Mouse (Mus musculus) stomach, postnatal 0 days (tissue): ENCODE measurements at regions not wholly inside any gene's neighbourhood (a gene's known extent, or its start where the extent isn't known, plus 50 kb on each side); places are given as distances from the start of the nearest gene placed in this dataset. TPM values are rescaled to one million over a fixed set of nuclear protein-coding genes. Genes with fewer than 3 reads are reported as not detected.

ENCODE experiments used
- ATAC-seq: fragments of 200-750 bp; cut with Nextera tagmentation; 2 replicates; pipeline ENCODE4 v1.8.0; 2017; ENCODE audit not compliant: low FRiP score, low TSS enrichment
- DNase-seq: peaks from one replicate; pipeline ENCODE4 v3.0.0-alpha.2; 2016; ENCODE audit warnings: low spot score
- H3K27ac ChIP-seq: fragments of 300-500 bp; sonication (generic); replicated peaks from 2 replicates; pipeline ENCODE4 v1.5.1; 2014; ENCODE audit warnings: mild to moderate bottlenecking, control low read depth
- H3K27me3 ChIP-seq: fragments of 300-500 bp; sonication (generic); 2 replicates; pipeline ENCODE4 v1.6.1; 2014; ENCODE audit warnings: low read length; ENCODE audit not compliant: control insufficient read depth, insufficient read depth
- H3K36me3 ChIP-seq: fragments of 300-500 bp; sonication (generic); 2 replicates; pipeline ENCODE4 v1.6.1; 2014; ENCODE audit warnings: low read length, mixed read lengths; ENCODE audit not compliant: control insufficient read depth, insufficient read depth
- H3K4me1 ChIP-seq: fragments of 300-500 bp; sonication (generic); replicated peaks from 2 replicates; pipeline ENCODE4 v1.6.1; 2014; ENCODE audit warnings: antibody characterized with exemption; ENCODE audit not compliant: control insufficient read depth, insufficient read depth
- H3K4me2 ChIP-seq: fragments of 300-500 bp; sonication (generic); replicated peaks from 2 replicates; pipeline ENCODE4 v1.6.1; 2014; ENCODE audit warnings: low read depth, mild to moderate bottlenecking, control low read depth, moderate library complexity
- H3K4me3 ChIP-seq: fragments of 300-500 bp; sonication (generic); 2 replicates; pipeline ENCODE4 v1.5.1; 2014; ENCODE audit warnings: low read depth, low read length, control low read depth
- H3K9ac ChIP-seq: fragments of 300-500 bp; sonication (generic); 2 replicates; pipeline ENCODE4 v1.6.1; 2014; ENCODE audit warnings: mild to moderate bottlenecking, low read length, control low read depth, mixed read lengths
- H3K9me3 ChIP-seq: fragments of 300-500 bp; sonication (generic); 2 replicates; pipeline ENCODE4 v1.6.1; 2016; ENCODE audit warnings: low read length; ENCODE audit not compliant: control insufficient read depth
- CTCF ChIP-seq: IDR thresholded peaks from 2 replicates; pipeline ENCODE4 v1.5.1; 2016; ENCODE audit warnings: antibody characterized with exemption, low read depth, mild to moderate bottlenecking, moderate library complexity
- EP300 ChIP-seq: optimal IDR thresholded peaks from 2 replicates; pipeline ENCODE3; 2016; ENCODE audit warnings: antibody characterized with exemption
- WGBS: fragments of 180-500 bp; shearing (Covaris S2); extraction: QIAGEN DNeasy Blood & Tissue Kit; methylation state at CpG from one replicate; pipeline ENCODE4 v1.1.7; 2014; 5-methylcytosine and 5-hydroxymethylcytosine counted together
- microRNA-seq: library from miRNA; unstranded; fragments of <30 nt; microRNA quantifications from one replicate; pipeline ENCODE4, GENCODE M21; 2016

DNA sequence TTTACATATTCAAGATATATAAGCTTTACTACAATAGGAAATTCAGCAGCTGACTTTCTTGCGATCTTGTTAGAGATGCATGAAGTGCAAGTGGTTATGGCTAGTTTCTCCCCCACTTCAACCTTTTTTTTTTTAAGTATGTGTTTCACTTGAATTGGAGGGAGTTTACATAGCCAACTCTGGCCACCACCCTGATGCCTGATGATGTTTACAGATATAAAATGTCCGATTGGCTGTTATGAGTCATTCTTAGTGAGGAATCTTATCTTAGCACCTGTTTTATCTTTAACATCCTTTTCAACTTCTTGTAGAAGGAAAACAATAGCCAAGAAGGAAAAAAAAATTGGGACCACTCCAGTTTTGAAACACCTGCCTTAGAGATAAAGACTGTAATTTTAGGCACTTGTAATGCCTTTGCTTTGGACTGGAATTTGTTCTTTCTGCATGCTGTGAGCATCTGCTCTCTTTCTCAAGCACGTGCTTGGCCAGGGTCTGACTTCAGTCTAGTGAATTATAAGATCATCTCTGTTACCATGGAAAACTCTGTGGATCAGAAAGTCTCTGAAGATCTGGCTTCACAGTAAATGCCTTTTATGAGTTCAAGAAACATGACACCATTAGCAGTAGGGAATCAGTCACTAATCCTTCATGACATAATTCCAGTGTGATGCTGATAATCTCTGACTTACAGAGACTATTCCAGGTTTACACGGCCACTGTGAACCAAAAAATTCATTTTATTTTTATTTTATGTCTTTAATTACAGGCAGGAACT, 92.7 kb upstream of the Meox2 start:
- 50% methylated on average over 4 of the region's 4 CpGs for WGBS

DNA sequence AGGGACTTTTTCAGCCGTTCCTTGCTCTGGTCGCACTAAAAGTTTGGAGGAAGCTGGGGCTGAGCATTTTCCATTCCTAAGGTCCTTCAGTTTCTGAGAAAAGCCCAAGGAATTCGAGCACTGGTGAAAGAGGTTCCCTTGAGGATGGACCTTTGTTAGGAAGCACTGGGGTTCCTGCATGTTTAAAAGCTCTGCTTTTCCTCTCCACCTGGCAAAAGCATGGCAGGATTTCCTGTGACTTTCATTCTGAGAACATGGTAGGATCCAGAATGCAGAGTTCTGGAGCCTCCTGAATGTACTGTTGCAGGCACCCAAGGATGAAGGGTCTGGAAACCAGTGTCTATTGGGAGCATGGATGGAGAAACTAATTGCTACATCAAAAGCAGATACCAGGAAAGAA, 61.1 kb upstream of the Meox2 start:
- H3K4me2 ChIP-seq, result no peak overlapping the region
- ATAC-seq (no peak), DNase-seq (no peak)
- no peaks in the 10 kb centered on the region for H3K36me3 ChIP-seq
- no peak overlapping the region for H3K27ac ChIP-seq
- H3K4me3 ChIP-seq, result no peak overlapping the region
- no peaks in the 10 kb centered on the region for H3K9me3 ChIP-seq
- no peaks in the 10 kb centered on the region for H3K27me3 ChIP-seq
- no peaks in the 10 kb centered on the region for H3K4me1 ChIP-seq
- H3K9ac ChIP-seq, result no peak overlapping the region
- WGBS, result 72% methylated on average over 3 of the region's 3 CpGs
- TF ChIP-seq CTCF, result no peak
- no peak for TF ChIP-seq EP300

More for the DNA sequence above, 92.7 kb upstream of the Meox2 start:
- Histone ChIP-seq H3K4me2 (no peak overlapping the region), H3K36me3 (no peaks in the 10 kb centered on the region), H3K4me1 (no peaks in the 10 kb centered on the region), H3K4me3 (no peak overlapping the region), H3K27me3 (no peaks in the 10 kb centered on the region), H3K9me3 (no peaks in the 10 kb centered on the region), H3K9ac (no peak overlapping the region), H3K27ac (no peak overlapping the region)
- ATAC-seq, result no peak
- TF ChIP-seq CTCF (no peak), EP300 (no peak)
- no peak for DNase-seq

DNA sequence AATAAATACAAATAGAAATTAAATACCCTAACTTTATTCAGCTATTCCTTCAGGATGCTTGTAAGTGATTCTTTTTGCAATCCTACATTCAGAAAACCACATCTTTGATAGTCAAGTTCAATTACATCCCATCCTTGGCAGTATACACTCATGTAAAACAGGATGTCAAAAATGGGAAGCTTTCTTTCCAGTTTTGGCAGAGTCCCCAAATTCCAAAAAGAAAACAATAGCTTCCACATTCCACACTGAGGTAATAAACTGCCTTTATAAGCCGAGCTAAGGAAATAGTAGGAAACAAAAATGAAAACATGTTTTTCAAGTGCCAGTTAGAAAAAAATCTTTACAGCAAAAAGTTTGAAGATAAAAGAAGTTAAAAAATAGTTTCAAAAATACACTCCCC, 57.7 kb upstream of the Meox2 start:
- Histone ChIP-seq H3K36me3 (no peaks in the 10 kb centered on the region), H3K27me3 (no peaks in the 10 kb centered on the region), H3K9me3 (no peaks in the 10 kb centered on the region), H3K9ac (no peak overlapping the region), H3K4me1 (no peaks in the 10 kb centered on the region), H3K4me3 (no peak overlapping the region), H3K4me2 (no peak overlapping the region), H3K27ac (no peak overlapping the region)
- DNase-seq, result no peak
- 37% methylated on average over 1 of the region's 1 CpGs for WGBS
- no peak for ATAC-seq
- TF ChIP-seq CTCF, result no peak
- TF ChIP-seq EP300, result no peak

DNA sequence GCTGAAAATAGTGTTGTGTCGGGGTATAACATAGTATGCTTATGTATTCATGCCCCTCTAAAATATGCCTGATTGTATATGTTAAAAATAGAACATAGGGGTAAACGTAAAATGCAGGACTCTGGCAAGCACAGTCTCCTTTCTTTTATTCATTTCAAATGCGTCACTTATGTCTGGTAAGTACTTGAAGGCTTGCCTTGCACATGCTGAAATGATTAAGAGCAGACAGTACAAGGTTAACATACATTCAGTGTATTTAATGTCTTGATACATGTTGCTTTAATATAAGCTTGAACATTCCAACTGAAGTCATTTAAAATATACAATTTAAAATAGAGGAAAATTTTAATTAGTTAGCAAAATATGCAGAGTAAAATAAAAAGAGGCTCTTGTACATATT, 50.9 kb upstream of the Meox2 start:
- TF ChIP-seq CTCF, result no peak
- TF ChIP-seq EP300, result no peak
- DNase-seq, result no peak
- H3K27me3 ChIP-seq, result no peaks in the 10 kb centered on the region
- H3K9ac ChIP-seq, result no peak overlapping the region
- WGBS, result 70% methylated on average over 3 of the region's 3 CpGs
- ATAC-seq, result no peak
- no peaks in the 10 kb centered on the region for H3K4me1 ChIP-seq
- no peaks in the 10 kb centered on the region for H3K36me3 ChIP-seq
- no peak overlapping the region for H3K4me2 ChIP-seq
- no peaks in the 10 kb centered on the region for H3K9me3 ChIP-seq
- no peak overlapping the region for H3K4me3 ChIP-seq
- H3K27ac ChIP-seq, result no peak overlapping the region

Small RNA genes in the stretch of these regions (microRNA-seq; reads per million reads assigned to microRNA genes)
- gene Gm44326 (not detected), gene Mir5099 (164 reads per million, percentile 50 among the genes with 10 or more reads in this experiment)
